Mouse (Mus musculus) v-Abl transformed pro-B cells (cell line): ENCODE measurements around the gene Hoxd10.

ENCODE experiments used
- in situ Hi-C, 2 experiments: fragments of 400-800 bp; cut with MboI; formaldehyde crosslinking; loops; one replicate each; pipeline ENCODE4 v1.15.1; 2025; ENCODE audit not compliant: unreplicated experiment in 2 of 2

The Hoxd10 gene

GRCm38 (mm10) chr2:74691995-74692807, 477 bp downstream of the Hoxd10 start:
- in situ Hi-C loops: loop anchor here (25.0 kb wide), 2 partner anchors 1070 to 1270 kb away; no protein-coding TSS in a partner anchor

GRCm38 (mm10) chr2:74692808-74693431, 1.2 kb downstream of the Hoxd10 start:
- in situ Hi-C loops: loop anchor here (25.0 kb wide), 2 partner anchors 1069 to 1269 kb away; no protein-coding TSS in a partner anchor

GRCm38 (mm10) chr2:74693432-74693827, 1.7 kb downstream of the Hoxd10 start:
- in situ Hi-C loops: loop anchor here (25.0 kb wide), 2 partner anchors 1069 to 1269 kb away; no protein-coding TSS in a partner anchor

- in situ Hi-C loops: loop anchor here (25.0 kb wide), 2 partner anchors 1068 to 1268 kb away; no protein-coding TSS in a partner anchor
Measured at GRCm38 (mm10) chr2:74694066-74694465, 2.3 kb downstream of the Hoxd10 start.

- in situ Hi-C loops: loop anchor here (25.0 kb wide), 2 partner anchors 1067 to 1267 kb away; no protein-coding TSS in a partner anchor
Measured at GRCm38 (mm10) chr2:74695383-74695782, 3.7 kb downstream of the Hoxd10 start.

GRCm38 (mm10) chr2:74695813-74696430, 4.2 kb downstream of the Hoxd10 start:
- in situ Hi-C loops: loop anchor here (25.0 kb wide), 2 partner anchors 1066 to 1266 kb away; no protein-coding TSS in a partner anchor

- in situ Hi-C loops: loop anchor here (25.0 kb wide), 2 partner anchors 1066 to 1266 kb away; no protein-coding TSS in a partner anchor
Measured at GRCm38 (mm10) chr2:74696442-74697335, 5.0 kb downstream of the Hoxd10 start.

GRCm38 (mm10) chr2:74697567-74698121, 5.9 kb downstream of the Hoxd10 start, which contains the start of gene Hoxd9:
Gene Hoxd9, plus strand, starts transcription at chr2:74697727.
- in situ Hi-C loops: loop anchor here (25.0 kb wide), 2 partner anchors 1065 to 1265 kb away; no protein-coding TSS in a partner anchor

- in situ Hi-C loops: loop anchor here (25.0 kb wide), 2 partner anchors 1064 to 1264 kb away; no protein-coding TSS in a partner anchor
Measured at GRCm38 (mm10) chr2:74698201-74699052, 6.7 kb downstream of the Hoxd10 start.

- in situ Hi-C loops: loop anchor here (25.0 kb wide), 2 partner anchors 1063 to 1263 kb away; no protein-coding TSS in a partner anchor
Measured at GRCm38 (mm10) chr2:74699053-74699430, 7.3 kb downstream of the Hoxd10 start.

GRCm38 (mm10) chr2:74699664-74700545, 8.2 kb downstream of the Hoxd10 start:
- in situ Hi-C loops: loop anchor here (5.0 to 25.0 kb wide), 9 partner anchors 362 to 1262 kb away; no protein-coding TSS in a partner anchor

GRCm38 (mm10) chr2:74700546-74701112, 8.9 kb downstream of the Hoxd10 start:
- in situ Hi-C loops: loop anchor here (5.0 to 25.0 kb wide), 8 partner anchors 362 to 1262 kb away; no protein-coding TSS in a partner anchor

GRCm38 (mm10) chr2:74701949-74702819, 10.5 kb downstream of the Hoxd10 start:
- in situ Hi-C loops: loop anchor here (5.0 to 25.0 kb wide), 8 partner anchors 360 to 1260 kb away; no protein-coding TSS in a partner anchor

GRCm38 (mm10) chr2:74702820-74703219, 11.1 kb downstream of the Hoxd10 start:
- in situ Hi-C loops: loop anchor here (5.0 to 25.0 kb wide), 8 partner anchors 359 to 1259 kb away; no protein-coding TSS in a partner anchor

GRCm38 (mm10) chr2:74703317-74703716, 11.6 kb downstream of the Hoxd10 start:
- in situ Hi-C loops: loop anchor here (5.0 to 25.0 kb wide), 8 partner anchors 359 to 1259 kb away; no protein-coding TSS in a partner anchor
